Mouse (Mus musculus): Measurements from ENCODE around the gene 9530053A07Rik.
A peak's percentile ranks its signal among the peaks of the same experiment; 100 is the strongest.

9530053A07Rik gene

GRCm38 (mm10) chr7:28175358-28175757 lies 46.1 kb downstream of the 9530053A07Rik start:
- no peak for DNase-seq

GRCm38 (mm10) chr7:28179228-28179627 lies 50.0 kb downstream of the 9530053A07Rik start, which contains the start of gene Dyrk1b:
Dyrk1b (plus strand) TSS chr7:28179469.
- DNase-seq, result peak; percentile 98

GRCm38 (mm10) chr7:28179741-28180377 lies 50.6 kb downstream of the 9530053A07Rik start:
- peak; percentile 96 for DNase-seq

- no peak for DNase-seq
Measured at GRCm38 (mm10) chr7:28180890-28181289, 51.6 kb downstream of the 9530053A07Rik start.

- no peak for DNase-seq
Measured at GRCm38 (mm10) chr7:28181376-28181775, 52.1 kb downstream of the 9530053A07Rik start.

- DNase-seq, result no peak
Measured at GRCm38 (mm10) chr7:28182320-28182719, 53.1 kb downstream of the 9530053A07Rik start.

GRCm38 (mm10) chr7:28185884-28186283 lies 56.6 kb downstream of the 9530053A07Rik start:
- DNase-seq, result no peak

GRCm38 (mm10) chr7:28186631-28187030 lies 57.4 kb downstream of the 9530053A07Rik start:
- DNase-seq, result no peak

- DNase-seq, result no peak
Measured at GRCm38 (mm10) chr7:28191489-28191888, 62.2 kb downstream of the 9530053A07Rik start.

- no peak for DNase-seq
Measured at GRCm38 (mm10) chr7:28191903-28192302, 62.6 kb downstream of the 9530053A07Rik start.

- DNase-seq, result no peak
Measured at GRCm38 (mm10) chr7:28195414-28196098, 66.3 kb downstream of the 9530053A07Rik start.

GRCm38 (mm10) chr7:28196528-28196927 lies 67.3 kb downstream of the 9530053A07Rik start:
- no peak for DNase-seq

GRCm38 (mm10) chr7:28199054-28199453 lies 69.8 kb downstream of the 9530053A07Rik start:
- DNase-seq, result no peak

- DNase-seq, result no peak
Measured at GRCm38 (mm10) chr7:28203207-28204108, 74.2 kb downstream of the 9530053A07Rik start.

GRCm38 (mm10) chr7:28206044-28206600 lies 76.9 kb downstream of the 9530053A07Rik start:
- no peak for DNase-seq

- DNase-seq, result no peak
Measured at GRCm38 (mm10) chr7:28208396-28208987, 79.2 kb downstream of the 9530053A07Rik start.

- DNase-seq, result peak; percentile 77
Measured at GRCm38 (mm10) chr7:28208988-28209508, 79.8 kb downstream of the 9530053A07Rik start.

- no peak for DNase-seq
Measured at GRCm38 (mm10) chr7:28210731-28211130, 81.5 kb downstream of the 9530053A07Rik start.

GRCm38 (mm10) chr7:28214142-28214541 lies 84.9 kb downstream of the 9530053A07Rik start:
- no peak for DNase-seq

All from right cerebral cortex, adult 18-20 months (tissue).